Mouse (Mus musculus) ES-Bruce4 (cell line): ENCODE measurements at regions not wholly inside any gene's neighbourhood (a gene's known extent, or its start where the extent isn't known, plus 50 kb on each side); places are given as distances from the start of the nearest gene placed in this dataset.

Source experiments
- CTCF ChIP-seq: IDR thresholded peaks from one replicate; pipeline ENCODE4 v1.8.1; 2011; ENCODE audit warnings: low read depth, low read length
- EP300 ChIP-seq: IDR thresholded peaks from 2 replicates; pipeline ENCODE4 v1.6.1; 2011; ENCODE audit warnings: low read depth, low read length; ENCODE audit not compliant: insufficient read depth
- POLR2A ChIP-seq: IDR thresholded peaks from one replicate; pipeline ENCODE4 v1.8.1; 2011; ENCODE audit warnings: low read length; ENCODE audit not compliant: insufficient read depth

GRCm38 (mm10) chr12:99633678-99634077, 70.3 kb upstream of the Foxn3 start:
- no peak for TF ChIP-seq EP300
- TF ChIP-seq POLR2A: no peak
- no peak for TF ChIP-seq CTCF
